Mouse (Mus musculus) testis, adult 2 months (tissue): ENCODE measurements around the gene Nabp1.

Experiments
- CTCF ChIP-seq: fragments of 200-500 bp; IDR thresholded peaks from 2 replicates; pipeline ENCODE4 v1.5.1; 2012; ENCODE audit warnings: low read depth, mild to moderate bottlenecking, inconsistent platforms, low read length, moderate library complexity; ENCODE audit not compliant: control insufficient read depth, insufficient read depth, insufficient replicate concordance
- POLR2A ChIP-seq: fragments of 200-500 bp; IDR thresholded peaks from 2 replicates; pipeline ENCODE4 v1.6.1; 2012; ENCODE audit warnings: low read depth, mild to moderate bottlenecking, inconsistent platforms, low read length, moderate library complexity; ENCODE audit not compliant: control insufficient read depth

DNA sequence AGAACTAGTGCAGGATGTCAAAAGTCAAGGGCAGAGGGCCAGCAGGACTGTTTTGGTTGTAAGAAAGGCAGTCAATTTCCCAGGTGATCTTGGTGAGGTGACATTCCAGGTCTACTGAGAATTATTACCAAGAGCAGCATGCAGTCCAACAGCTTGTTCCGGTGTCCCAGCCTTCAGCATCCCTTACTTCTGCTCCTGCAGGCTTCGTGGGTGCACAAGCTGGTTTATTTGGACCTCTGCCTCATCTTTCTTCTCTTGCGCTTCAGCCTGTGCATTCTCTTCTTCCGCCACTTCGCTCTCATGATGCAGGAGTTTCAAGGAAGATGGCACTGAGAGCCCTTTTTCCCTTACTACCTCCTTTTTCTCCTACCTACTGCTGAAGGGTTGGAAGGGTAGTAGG is 15.2 kb downstream of the Nabp1 start:
- TF ChIP-seq CTCF (no peak), POLR2A (no peak)
